Mouse (Mus musculus) lung, postnatal 36 days (tissue): ENCODE data around the gene Rb1.

ENCODE experiments used
- DNase-seq: peaks from one replicate; pipeline ENCODE4 v3.0.0; 2022; ENCODE audit warnings: mixed read lengths

The Rb1 gene

DNA sequence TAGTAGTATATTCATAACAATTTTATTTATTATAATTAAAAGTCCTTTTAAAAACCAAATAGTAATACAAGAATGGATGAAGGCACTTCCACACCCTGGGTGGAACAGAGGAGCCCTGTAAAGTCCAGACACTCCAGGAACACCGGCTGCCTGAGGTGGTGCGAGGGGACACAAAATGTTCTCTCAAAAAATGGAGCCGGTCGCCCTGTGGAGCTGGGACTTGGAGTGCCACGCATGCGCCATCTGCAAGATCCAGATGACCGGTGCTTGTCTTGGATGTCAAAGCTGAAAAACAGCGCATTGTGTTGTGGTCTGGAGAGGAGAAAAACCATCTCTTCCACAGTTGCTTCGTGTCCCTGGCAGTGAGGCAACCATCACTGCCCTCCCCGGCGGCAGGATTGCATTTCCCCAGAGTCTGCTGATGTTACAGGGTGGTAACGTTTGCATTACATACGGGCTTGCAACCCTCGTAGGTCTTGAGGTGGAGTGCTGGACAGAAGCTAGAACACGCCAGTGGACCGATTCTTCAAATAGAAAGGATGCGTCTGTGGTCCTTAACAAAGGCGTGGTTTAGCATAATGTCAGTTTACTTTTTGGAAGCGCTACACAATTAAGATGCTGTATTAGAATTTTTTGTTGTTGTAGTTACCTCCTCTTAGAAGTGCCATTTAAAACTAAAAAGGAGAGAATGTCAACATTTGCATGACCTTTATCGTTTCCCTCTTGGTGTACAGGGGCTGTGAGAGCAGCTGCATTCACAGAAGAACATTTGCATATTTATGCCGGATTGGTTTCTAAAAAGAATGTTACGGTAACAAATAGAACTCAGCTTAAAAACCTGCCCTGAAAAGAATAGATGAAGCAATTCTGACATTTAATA, 9.5 kb upstream of the Rb1 start:
- no peak for DNase-seq

DNA sequence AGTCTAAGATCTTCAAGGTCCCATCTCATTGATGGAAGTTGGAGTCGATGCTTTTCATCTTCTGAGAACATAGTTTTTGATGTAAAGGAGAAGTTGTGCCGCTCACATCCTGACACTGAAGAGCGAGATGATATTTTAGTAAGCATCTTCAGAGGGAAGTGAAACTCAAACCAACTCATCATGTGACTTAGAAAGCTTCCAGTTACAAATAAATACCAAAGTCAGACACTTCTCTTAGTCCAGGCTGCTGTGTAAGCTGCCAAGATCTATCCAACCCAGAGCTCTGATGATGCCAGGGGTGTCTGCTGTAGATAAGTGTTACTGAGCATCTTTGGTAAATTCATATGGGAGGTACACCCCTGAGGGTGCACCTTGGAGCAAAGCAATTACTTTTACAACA, 8.3 kb upstream of the Rb1 start:
- DNase-seq, result peak; percentile 27

DNA sequence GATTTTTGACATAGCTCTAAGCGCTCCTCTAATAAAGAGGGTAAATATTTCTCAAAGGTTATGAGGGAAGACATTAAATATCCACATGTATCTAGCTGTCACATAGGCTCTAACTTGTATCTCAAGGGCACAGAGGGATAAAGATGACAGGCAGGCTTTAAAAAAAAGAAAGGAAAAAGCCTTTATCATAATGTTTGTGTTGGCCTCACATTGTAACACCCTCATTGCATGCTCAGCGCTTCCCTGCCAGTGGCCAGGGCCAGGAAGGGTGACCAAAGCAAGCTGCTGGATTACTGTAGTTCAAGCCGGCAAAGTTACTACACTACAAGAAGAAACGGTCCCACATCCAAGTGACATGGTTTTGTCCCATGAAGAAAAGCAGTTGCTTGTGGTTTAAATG, 5.8 kb upstream of the Rb1 start:
- no peak for DNase-seq

GRCm38 (mm10) chr14:73329871-73330270, 4.2 kb upstream of the Rb1 start:
- DNase-seq, result peak; percentile 42

GRCm38 (mm10) chr14:73326511-73326910, 889 bp upstream of the Rb1 start:
- DNase-seq, result no peak

DNA sequence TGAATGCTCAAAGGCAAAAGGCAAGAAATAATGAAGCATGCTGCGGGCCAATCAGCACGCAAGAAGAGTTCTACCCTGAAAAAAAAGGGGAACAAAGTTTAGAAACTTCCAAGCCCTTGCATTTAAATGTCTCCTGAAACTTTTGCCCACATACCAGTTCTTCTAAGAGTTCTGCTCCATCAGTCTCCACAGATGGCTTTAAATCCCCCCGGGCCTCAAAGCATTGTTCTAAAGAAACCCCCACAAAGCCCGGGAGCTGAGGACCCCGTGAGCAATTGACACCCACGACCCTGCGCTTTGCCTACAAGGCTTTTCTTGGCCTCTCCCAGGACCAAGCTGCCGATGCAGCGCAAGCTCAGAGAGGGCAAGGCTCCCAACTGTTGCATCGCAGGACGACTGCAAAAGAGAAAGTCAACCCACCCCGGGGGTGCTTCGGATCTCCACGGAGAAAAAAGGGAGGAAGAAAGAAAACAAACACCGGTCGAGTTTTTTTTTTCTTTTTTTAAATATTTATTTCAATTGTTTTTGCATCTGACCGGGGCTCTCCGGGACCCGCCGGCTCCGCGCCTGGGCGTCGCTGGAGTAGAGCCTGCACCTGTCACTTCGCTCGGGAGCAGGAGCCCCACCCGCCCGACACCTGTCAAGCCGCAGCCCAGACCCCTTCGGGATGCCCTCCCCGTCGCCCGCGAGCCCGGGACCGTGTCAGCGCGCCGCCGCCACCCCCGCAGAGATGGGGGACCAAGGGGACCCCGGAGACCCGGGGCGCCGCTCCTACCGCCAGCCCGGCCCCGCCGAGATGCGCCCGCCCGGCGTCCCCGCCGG, 777 bp downstream of the Rb1 start:
- DNase-seq, result peak; percentile 46

DNA sequence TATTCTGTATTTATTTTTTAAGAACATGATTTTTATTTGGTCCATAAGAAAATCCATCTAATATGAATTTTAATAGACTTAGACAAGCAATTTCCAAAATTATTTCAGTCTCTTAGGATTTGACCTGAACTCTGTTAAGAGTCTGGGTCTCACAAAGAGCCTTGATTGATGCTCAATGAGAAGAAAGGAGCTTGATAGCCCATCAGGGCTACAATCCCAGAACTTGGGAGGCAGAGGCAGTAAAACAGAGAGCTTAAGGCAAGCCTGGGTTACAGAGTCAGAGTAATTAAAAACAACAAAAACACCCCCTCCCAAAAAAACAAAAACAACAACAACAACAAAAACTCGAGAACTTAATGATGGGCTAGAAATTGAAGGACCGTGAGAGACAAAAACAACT, 1.7 kb downstream of the Rb1 start:
- DNase-seq, result no peak

- no peak for DNase-seq
These were observed 3.5 kb downstream of the Rb1 start for GRCm38 (mm10) chr14:73322142-73322541.

DNA sequence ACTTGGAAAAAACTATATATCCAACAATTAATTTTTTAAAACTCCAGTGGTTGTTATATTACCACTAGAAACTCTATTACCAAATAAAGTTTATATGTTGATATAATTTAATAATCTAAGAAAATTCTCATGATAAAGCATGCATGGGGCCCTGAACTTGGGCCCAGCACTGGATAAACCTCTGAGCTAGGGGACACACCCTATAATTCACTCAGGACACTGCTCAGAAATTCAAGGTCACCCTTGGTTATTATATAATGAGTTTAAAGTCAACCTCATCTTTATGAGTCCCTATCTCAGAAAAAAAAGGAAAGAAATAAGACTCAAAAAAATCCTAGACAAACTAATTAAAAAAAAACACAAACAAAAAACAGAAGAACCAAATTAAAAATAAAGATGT, 8.7 kb downstream of the Rb1 start:
- DNase-seq, result no peak

DNA sequence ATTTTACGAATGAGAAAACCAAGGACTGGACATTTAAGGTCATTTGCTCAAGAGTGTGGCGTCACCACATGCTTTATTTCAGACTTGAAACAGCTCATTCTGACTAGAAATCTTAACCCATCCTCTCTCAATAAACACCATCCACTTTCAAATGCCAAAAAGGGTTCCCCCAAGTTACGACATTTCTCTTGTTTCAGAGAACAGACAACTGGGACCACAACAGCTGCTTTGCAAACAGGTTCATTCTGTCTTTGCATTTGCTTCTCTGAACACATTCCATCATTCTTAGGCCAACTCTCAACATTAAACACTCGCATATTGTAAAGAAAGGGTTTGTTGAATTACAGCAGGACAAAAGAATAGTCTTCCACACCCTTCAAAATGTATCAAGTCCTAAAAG, 11.8 kb downstream of the Rb1 start:
- no peak for DNase-seq

GRCm38 (mm10) chr14:73313396-73313795, 12.2 kb downstream of the Rb1 start:
- no peak for DNase-seq

DNA sequence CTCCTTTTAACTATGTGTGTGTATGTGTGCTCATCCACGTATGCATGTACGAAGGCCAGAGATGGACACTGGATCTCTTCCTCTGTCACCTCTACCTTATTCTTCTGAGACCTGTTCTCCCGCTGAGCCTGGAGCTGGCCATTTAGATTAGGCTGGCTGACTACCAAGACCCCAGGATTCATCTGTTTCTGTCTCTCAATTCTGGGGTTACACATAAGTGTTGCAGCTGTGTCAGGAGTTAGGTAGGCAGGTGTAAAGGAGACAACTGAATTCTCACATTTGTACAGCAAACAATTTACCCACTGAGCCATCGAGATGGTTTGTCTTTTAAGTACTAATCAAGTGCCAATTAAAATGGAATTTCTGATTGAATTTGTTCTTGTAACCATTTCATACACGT, 12.7 kb downstream of the Rb1 start:
- DNase-seq, result no peak

DNA sequence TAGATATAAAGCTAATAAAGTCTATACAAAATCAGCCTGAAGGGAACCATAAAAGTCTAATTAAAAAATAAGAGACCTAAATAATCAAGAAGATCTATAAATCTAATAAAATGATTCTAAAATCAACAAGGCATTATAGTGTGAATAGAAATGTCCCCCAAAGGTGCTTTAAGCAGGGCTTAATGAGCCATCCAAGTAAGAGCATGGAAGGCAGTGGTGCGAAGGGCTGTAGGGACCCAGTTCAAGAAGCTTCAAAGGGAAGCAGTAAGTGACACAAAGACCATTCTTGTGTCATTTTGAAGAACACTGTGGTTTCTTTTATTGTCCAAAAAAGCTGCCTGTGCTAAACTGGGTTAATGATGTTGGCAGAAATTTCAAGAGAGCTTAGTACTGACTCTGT, 18.1 kb downstream of the Rb1 start:
- DNase-seq, result no peak

DNA sequence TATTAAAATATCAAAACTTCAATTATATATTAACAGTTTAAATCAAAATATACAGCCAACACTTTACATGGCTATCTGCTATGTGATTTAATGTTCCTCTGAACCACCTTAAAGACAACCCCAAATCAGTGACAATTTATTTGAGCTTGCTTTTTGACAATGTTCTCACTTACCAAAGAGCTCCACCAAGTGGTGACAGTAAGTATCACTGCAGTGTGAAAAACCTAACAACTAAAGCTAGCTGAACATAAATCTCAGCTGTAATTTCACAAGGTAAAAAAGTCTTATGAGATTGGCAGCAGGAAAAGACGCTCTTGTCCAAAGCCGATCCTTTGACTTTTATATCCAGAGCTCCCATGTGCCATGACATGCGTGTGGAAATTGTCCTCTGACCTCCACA, 22.4 kb downstream of the Rb1 start:
- peak; percentile 83 for DNase-seq

DNA sequence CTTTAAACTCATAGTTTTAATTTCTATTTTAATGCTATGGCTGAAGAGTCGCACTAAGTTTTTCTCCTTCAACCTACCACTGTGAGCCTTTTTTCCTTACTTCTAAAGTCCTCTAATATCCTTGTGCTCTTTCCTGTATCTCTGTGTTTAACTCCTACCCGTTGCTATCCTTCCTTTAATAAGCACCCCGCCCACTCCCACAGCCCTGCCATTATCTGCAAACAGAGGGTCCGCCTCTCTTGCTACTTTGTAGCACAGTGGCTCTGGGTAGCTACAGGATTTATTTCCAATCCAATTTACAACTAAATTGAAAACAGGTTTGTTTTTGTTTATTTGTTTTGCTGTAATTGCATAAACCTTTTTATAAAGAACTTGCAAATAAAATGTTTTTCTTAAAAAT, 23.8 kb downstream of the Rb1 start:
- DNase-seq, result no peak

- DNase-seq, result no peak
These were observed 30.1 kb downstream of the Rb1 start for GRCm38 (mm10) chr14:73295512-73295911.

GRCm38 (mm10) chr14:73293616-73294015, 32.0 kb downstream of the Rb1 start:
- DNase-seq, result peak; percentile 45

- no peak for DNase-seq
These were observed 33.2 kb downstream of the Rb1 start for GRCm38 (mm10) chr14:73292434-73292833.

DNA sequence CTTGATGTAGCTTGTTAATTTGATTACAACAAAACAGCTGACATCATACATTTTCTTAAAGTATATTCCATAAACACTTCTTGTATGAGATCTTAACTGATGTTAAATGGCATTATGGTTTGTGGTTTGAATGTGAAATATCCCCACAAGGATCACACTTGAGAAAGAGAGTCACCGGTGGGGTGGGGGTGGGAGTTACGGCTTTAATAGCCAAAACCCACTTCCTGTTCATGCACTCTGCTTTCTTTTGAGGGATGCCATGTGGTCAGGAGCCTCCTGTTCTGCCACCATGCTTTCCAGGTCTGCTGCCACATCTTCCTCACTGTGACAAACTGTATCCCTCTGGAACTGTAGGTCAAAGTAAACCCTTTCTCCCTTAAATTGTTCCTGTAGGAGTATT, 35.7 kb downstream of the Rb1 start:
- DNase-seq, result no peak

DNA sequence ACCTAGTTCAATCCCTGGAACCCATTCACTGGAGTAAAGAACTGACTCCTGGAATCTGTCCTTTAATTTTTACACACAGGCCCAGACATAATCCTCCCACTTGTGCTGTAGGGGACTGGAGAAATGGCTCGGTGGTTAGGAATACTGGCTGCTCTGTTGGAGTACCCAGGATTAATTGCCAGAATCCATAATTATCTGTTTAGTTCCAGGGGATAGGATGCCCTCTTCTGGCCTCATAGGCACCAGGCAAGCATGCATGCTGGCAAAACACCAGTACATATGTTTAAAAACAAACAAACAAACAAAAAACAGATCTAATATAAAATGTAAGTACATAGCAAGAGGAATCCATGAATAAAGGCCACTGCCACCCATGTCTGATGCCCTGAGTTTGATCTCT, 44.6 kb downstream of the Rb1 start:
- peak; percentile 17 for DNase-seq

- no peak for DNase-seq
These were observed 46.5 kb downstream of the Rb1 start for GRCm38 (mm10) chr14:73279096-73279495.

DNA sequence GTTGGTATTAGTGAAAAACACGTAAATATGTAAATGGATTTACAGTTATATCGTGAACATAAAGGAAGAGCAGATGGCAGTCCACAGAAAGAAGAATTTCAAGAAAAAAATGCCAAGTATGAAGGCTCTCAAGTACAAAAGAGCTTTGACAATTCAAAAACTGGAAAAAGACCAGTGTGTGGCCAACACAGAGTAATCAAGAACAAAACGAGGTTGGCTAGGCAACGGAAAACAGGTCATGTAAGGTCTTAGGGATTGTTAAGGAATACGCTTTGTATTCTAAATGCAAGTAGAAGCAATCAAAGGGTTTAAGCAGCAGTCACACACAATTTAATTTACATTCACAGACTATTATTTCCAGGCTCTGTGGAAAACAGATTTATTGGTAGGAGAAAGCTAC, 53.8 kb downstream of the Rb1 start:
- DNase-seq, result no peak

GRCm38 (mm10) chr14:73266166-73266565, 59.5 kb downstream of the Rb1 start:
- peak; percentile 46 for DNase-seq

- DNase-seq, result peak; percentile 77
These were observed 63.4 kb downstream of the Rb1 start for GRCm38 (mm10) chr14:73262210-73262609.
